Comparison of ENCODE assay signal across 8 mouse cellular contexts in genomic region chrX:84001294-84001693, GRCm38 (mm10).
DNase-seq lines count a peak whose midpoint lies in the region; ATAC-seq lines count a peak whose summit lies in the region.

No protein-coding gene starts in this region.

- no peaks in the 10 kb centered on the region for H3K36me3 ChIP-seq in liver, embryonic 13.5 days

- H3K4me2 ChIP-seq in liver, embryonic 13.5 days: no peak overlapping the region

- no peak for ATAC-seq in cerebellum, adult (ENCODE audit: insufficient number of reproducible peaks, low FRiP score, low TSS enrichment)
- ATAC-seq in liver, embryonic 13.5 days (ENCODE audit: low read depth): no peak

- no peaks in the 10 kb centered on the region for H3K27me3 ChIP-seq in liver, embryonic 13.5 days

- H3K4me1 ChIP-seq in liver, embryonic 13.5 days (replicated peaks): no peaks in the 10 kb centered on the region

- peak; percentile 14 for DNase-seq in cerebellum, adult 11 months
- peak; percentile 17 for DNase-seq in ovary, postnatal 14 days (ENCODE audit: low spot score)
- no peak for DNase-seq in ovary, postnatal 10 days (ENCODE audit: low spot score)
- peak; percentile 12 for DNase-seq in cerebellum, adult 9-11 months
- peak; percentile 1 to 48 for DNase-seq in kidney, adult 8-10 months
- DNase-seq in liver, embryonic 13.5 days: peak; percentile 1
- peak; percentile 52 for DNase-seq in testis, postnatal 10 days (ENCODE audit: low spot score)

- H3K9ac ChIP-seq in liver, embryonic 13.5 days: no peak overlapping the region

- WGBS in liver, embryonic 13.5 days (ENCODE audit: insufficient replicate concordance): 40% methylated on average over 7 of the region's 7 CpGs

- H3K4me3 ChIP-seq in liver, embryonic 13.5 days (replicated peaks): no peak overlapping the region

- H3K9me3 ChIP-seq in liver, embryonic 13.5 days (replicated peaks): no peaks in the 10 kb centered on the region

- no peak overlapping the region for H3K27ac ChIP-seq in liver, embryonic 13.5 days
